Mouse (Mus musculus): ENCODE measurements around the gene Wnt10a. TPM values are rescaled to one million over a fixed set of nuclear protein-coding genes. Genes with fewer than 3 reads are reported as not detected.
A peak's percentile ranks its signal among the peaks of the same experiment; 100 is the strongest.
"Not testable (repeated sequence)": the region's sequence is repeated elsewhere in the genome, so short reads cannot be mapped to it uniquely, and the experiment has no call there.

Gene Wnt10a
- polyA plus RNA-seq, 1 experiment from 2014 or later, result 0.18 TPM

- peaks cover 90% of the 10 kb centered on the region for H3K27me3 ChIP-seq (ENCODE audit: insufficient read depth, low read length)
- TF ChIP-seq EP300 (IDR thresholded peaks at IDR 0.05; ENCODE audit: low read depth), result no peak
- TF ChIP-seq CTCF (IDR thresholded peaks at IDR 0.05; ENCODE audit: low read depth), result peak; percentile 36
- ATAC-seq (peak; percentile 18; the same call in 1 of the 2 replicates), DNase-seq (peak; percentile 27)
- WGBS (ENCODE audit: insufficient replicate concordance), result 2% methylated on average over 33 of the region's 38 CpGs
- H3K4me2 ChIP-seq (ENCODE audit: low read depth, low read length), result peak overlapping the region; percentile 6; the same call in 1 of the 2 replicates
- H3K9me3 ChIP-seq (ENCODE audit: low read length), result no peaks in the 10 kb centered on the region
- H3K9ac ChIP-seq (replicated peaks), result no peak overlapping the region
- H3K27ac ChIP-seq (ENCODE audit: low read depth), result no peak overlapping the region
- H3K36me3 ChIP-seq (replicated peaks; ENCODE audit: insufficient read depth, low read length), result no peaks in the 10 kb centered on the region
- peaks cover 20% of the 10 kb centered on the region for H3K4me1 ChIP-seq (ENCODE audit: insufficient read depth)
- H3K4me3 ChIP-seq (ENCODE audit: low read depth, low read length), result 0 out of 2 replicates have a peak overlapping the region, but pooled peaks have one; percentile 2
These were observed 15.3 kb downstream of the Wnt10a start for GRCm38 (mm10) chr1:74806360-74807311.

DNA sequence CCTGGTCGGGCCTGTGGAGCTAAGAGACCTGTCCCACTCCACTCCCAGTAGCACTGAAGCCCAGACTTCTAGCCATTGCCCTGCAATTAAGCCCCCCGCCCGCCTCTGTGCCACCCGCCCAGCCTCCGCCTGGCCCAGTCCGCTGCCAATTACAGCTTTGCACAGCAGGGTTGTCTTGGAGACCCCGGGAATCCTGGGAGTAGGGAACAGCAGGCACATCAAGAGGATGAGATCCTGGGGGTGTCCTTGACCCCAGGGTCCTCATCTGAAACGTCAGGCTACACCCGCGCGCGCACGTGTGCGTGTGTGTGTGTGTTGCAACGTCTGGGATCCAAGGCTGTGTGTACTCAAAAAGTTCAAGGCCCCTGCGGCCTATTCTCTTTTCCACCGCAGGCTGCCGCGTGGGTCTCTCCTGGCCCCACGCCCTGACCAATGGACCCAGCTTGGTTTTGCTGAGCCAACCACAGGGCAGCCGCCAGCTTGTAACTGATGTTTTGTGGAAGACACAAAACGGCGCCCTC, 16.3 kb downstream of the Wnt10a start:
- 9% methylated on average over 23 of the region's 23 CpGs for WGBS (ENCODE audit: insufficient replicate concordance)
- Histone ChIP-seq H3K4me3 (ENCODE audit: low read depth, low read length) (no peak overlapping the region), H3K27me3 (ENCODE audit: insufficient read depth, low read length) (peaks cover 83% of the 10 kb centered on the region), H3K9ac (replicated peaks) (no peak overlapping the region), H3K36me3 (replicated peaks; ENCODE audit: insufficient read depth, low read length) (no peaks in the 10 kb centered on the region), H3K4me1 (ENCODE audit: insufficient read depth) (peaks cover 20% of the 10 kb centered on the region), H3K4me2 (ENCODE audit: low read depth, low read length) (no peak overlapping the region; the same call in 1 of the 2 replicates), H3K9me3 (ENCODE audit: low read length) (no peaks in the 10 kb centered on the region), H3K27ac (ENCODE audit: low read depth) (no peak overlapping the region)
- no peak for DNase-seq
- peak; percentile 71 for ATAC-seq
- TF ChIP-seq EP300 (IDR thresholded peaks at IDR 0.05; ENCODE audit: low read depth), result no peak
- no peak for TF ChIP-seq CTCF (IDR thresholded peaks at IDR 0.05; ENCODE audit: low read depth)

GRCm38 (mm10) chr1:74808078-74808477, 16.8 kb downstream of the Wnt10a start:
- Histone ChIP-seq H3K36me3 (replicated peaks; ENCODE audit: insufficient read depth, low read length) (no peaks in the 10 kb centered on the region), H3K4me3 (ENCODE audit: low read depth, low read length) (no peak overlapping the region), H3K27ac (ENCODE audit: low read depth) (no peak overlapping the region), H3K9me3 (ENCODE audit: low read length) (no peaks in the 10 kb centered on the region), H3K4me2 (ENCODE audit: low read depth, low read length) (no peak overlapping the region; the same call in 1 of the 2 replicates), H3K9ac (replicated peaks) (no peak overlapping the region), H3K27me3 (ENCODE audit: insufficient read depth, low read length) (peaks cover 79% of the 10 kb centered on the region), H3K4me1 (ENCODE audit: insufficient read depth) (peaks cover 15% of the 10 kb centered on the region)
- peak; percentile 91 for TF ChIP-seq CTCF (IDR thresholded peaks at IDR 0.05; ENCODE audit: low read depth)
- no peak for TF ChIP-seq EP300 (IDR thresholded peaks at IDR 0.05; ENCODE audit: low read depth)
- DNase-seq (peak; percentile 88), ATAC-seq (peak; percentile 77)
- under 1% methylated on average over 16 of the region's 16 CpGs for WGBS (ENCODE audit: insufficient replicate concordance)

DNA sequence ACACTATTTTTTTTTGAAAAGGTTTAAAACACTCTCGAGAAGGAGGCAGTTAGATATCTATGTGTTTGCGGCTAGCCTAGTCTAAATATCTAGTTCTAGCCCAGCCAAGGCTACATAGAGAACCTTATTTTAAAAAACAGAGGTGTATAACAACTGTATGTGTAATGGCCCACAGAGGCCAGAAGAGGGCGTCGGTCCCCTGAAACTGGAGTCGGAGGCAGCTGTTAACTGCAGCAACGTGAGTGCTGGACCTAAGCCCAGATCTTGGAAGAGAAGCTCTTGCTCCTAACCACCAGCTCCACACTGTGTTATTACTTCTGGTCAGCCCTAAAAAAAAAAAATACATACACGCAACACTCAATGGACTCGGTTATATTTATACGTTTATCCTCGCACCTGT, 17.7 kb downstream of the Wnt10a start:
- no peak for TF ChIP-seq EP300 (IDR thresholded peaks at IDR 0.05; ENCODE audit: low read depth)
- TF ChIP-seq CTCF (IDR thresholded peaks at IDR 0.05; ENCODE audit: low read depth), result peak; percentile 21; the same call in 1 of the 2 replicates
- Histone ChIP-seq H3K27me3 (ENCODE audit: insufficient read depth, low read length) (peaks cover 70% of the 10 kb centered on the region), H3K4me3 (ENCODE audit: low read depth, low read length) (no peak overlapping the region), H3K4me1 (ENCODE audit: insufficient read depth) (peaks cover 11% of the 10 kb centered on the region), H3K4me2 (ENCODE audit: low read depth, low read length) (no peak overlapping the region), H3K36me3 (replicated peaks; ENCODE audit: insufficient read depth, low read length) (no peaks in the 10 kb centered on the region), H3K9me3 (ENCODE audit: low read length) (no peaks in the 10 kb centered on the region), H3K27ac (ENCODE audit: low read depth) (no peak overlapping the region), H3K9ac (replicated peaks) (no peak overlapping the region)
- 56% methylated on average over 10 of the region's 10 CpGs for WGBS (ENCODE audit: insufficient replicate concordance)
- ATAC-seq, result no peak
- DNase-seq, result no peak

- Histone ChIP-seq H3K9me3 (ENCODE audit: low read length) (no peaks in the 10 kb centered on the region), H3K4me1 (ENCODE audit: insufficient read depth) (no peaks in the 10 kb centered on the region), H3K27me3 (ENCODE audit: insufficient read depth, low read length) (peaks cover 9% of the 10 kb centered on the region; the same call in 1 of the 2 replicates), H3K9ac (replicated peaks) (no peak overlapping the region), H3K4me3 (ENCODE audit: low read depth, low read length) (no peak overlapping the region), H3K4me2 (ENCODE audit: low read depth, low read length) (no peak overlapping the region), H3K36me3 (replicated peaks; ENCODE audit: insufficient read depth, low read length) (no peaks in the 10 kb centered on the region), H3K27ac (ENCODE audit: low read depth) (no peak overlapping the region)
- DNase-seq (no peak), ATAC-seq (no peak)
- TF ChIP-seq CTCF (IDR thresholded peaks at IDR 0.05; ENCODE audit: low read depth) (no peak), EP300 (IDR thresholded peaks at IDR 0.05; ENCODE audit: low read depth) (no peak)
- 69% methylated on average over 9 of the region's 9 CpGs for WGBS (ENCODE audit: insufficient replicate concordance)
These were observed 23.8 kb downstream of the Wnt10a start for GRCm38 (mm10) chr1:74814931-74815647.

- not testable (repeated sequence) for H3K36me3 ChIP-seq (replicated peaks; ENCODE audit: insufficient read depth, low read length); H3K4me2 ChIP-seq (ENCODE audit: low read depth, low read length); ATAC-seq; H3K4me3 ChIP-seq (ENCODE audit: low read depth, low read length); H3K27me3 ChIP-seq (ENCODE audit: insufficient read depth, low read length); H3K9ac ChIP-seq (replicated peaks); H3K4me1 ChIP-seq (ENCODE audit: insufficient read depth); H3K9me3 ChIP-seq (ENCODE audit: low read length); H3K27ac ChIP-seq (ENCODE audit: low read depth); DNase-seq
- 85% methylated on average over 6 of the region's 6 CpGs for WGBS (ENCODE audit: insufficient replicate concordance)
These were observed 24.6 kb downstream of the Wnt10a start for GRCm38 (mm10) chr1:74815965-74816364.

All from liver, postnatal 0 days (tissue).